Mouse (Mus musculus): ENCODE measurements around the gene Tbx21.

GRCm38 (mm10) chr11:97156999-97157398 lies 41.9 kb upstream of the Tbx21 start:
- TF ChIP-seq CTCF (IDR thresholded peaks at IDR 0.05) (no peak), EP300 (IDR thresholded peaks at IDR 0.05) (no peak)
